Mouse (Mus musculus): ENCODE data around the gene 1700013F07Rik. TPM values are rescaled to one million over a fixed set of nuclear protein-coding genes. Genes with fewer than 3 reads are reported as not detected.

The 1700013F07Rik gene
- polyA plus RNA-seq, 1 experiment from 2014 or later = not detected

GRCm38 (mm10) chr3:108508745-108509474, 25.0 kb upstream of the 1700013F07Rik start:
- H3K9me3 ChIP-seq (replicated peaks; ENCODE audit: control insufficient read depth, low read length) = no peaks in the 10 kb centered on the region
- no peak for ATAC-seq (replicated peaks; ENCODE audit: insufficient number of reproducible peaks, low FRiP score, low TSS enrichment)
- no peaks in the 10 kb centered on the region for H3K27me3 ChIP-seq (ENCODE audit: control insufficient read depth, insufficient read depth, low read length)
- no peak overlapping the region for H3K9ac ChIP-seq (ENCODE audit: low read depth, low read length)
- 69% methylated on average over 3 of the region's 4 CpGs for WGBS (ENCODE audit: insufficient replicate concordance)
- H3K4me1 ChIP-seq (ENCODE audit: control insufficient read depth, insufficient read depth, low read length) = no peaks in the 10 kb centered on the region
- H3K36me3 ChIP-seq (ENCODE audit: control insufficient read depth, insufficient read depth, low read length) = no peaks in the 10 kb centered on the region
- no peak overlapping the region for H3K4me2 ChIP-seq
- H3K27ac ChIP-seq (ENCODE audit: low read depth, low read length) = no peak overlapping the region
- no peak overlapping the region for H3K4me3 ChIP-seq (ENCODE audit: low read depth, low read length)

- 58% methylated on average over 2 of the region's 2 CpGs for WGBS (ENCODE audit: insufficient replicate concordance)
- H3K9me3 ChIP-seq (replicated peaks; ENCODE audit: control insufficient read depth, low read length) = no peaks in the 10 kb centered on the region
- H3K27me3 ChIP-seq (ENCODE audit: control insufficient read depth, insufficient read depth, low read length) = no peaks in the 10 kb centered on the region
- no peaks in the 10 kb centered on the region for H3K36me3 ChIP-seq (ENCODE audit: control insufficient read depth, insufficient read depth, low read length)
- no peak for ATAC-seq (replicated peaks; ENCODE audit: insufficient number of reproducible peaks, low FRiP score, low TSS enrichment)
- H3K27ac ChIP-seq (ENCODE audit: low read depth, low read length) = no peak overlapping the region
- H3K4me3 ChIP-seq (ENCODE audit: low read depth, low read length) = no peak overlapping the region
- no peak overlapping the region for H3K9ac ChIP-seq (ENCODE audit: low read depth, low read length)
- H3K4me2 ChIP-seq = no peak overlapping the region
- no peaks in the 10 kb centered on the region for H3K4me1 ChIP-seq (ENCODE audit: control insufficient read depth, insufficient read depth, low read length)
Measured at GRCm38 (mm10) chr3:108510156-108510555, 23.8 kb upstream of the 1700013F07Rik start.

GRCm38 (mm10) chr3:108510716-108511483, 23.1 kb upstream of the 1700013F07Rik start:
- no peak for ATAC-seq (replicated peaks; ENCODE audit: insufficient number of reproducible peaks, low FRiP score, low TSS enrichment)
- WGBS (ENCODE audit: insufficient replicate concordance) = 44% methylated on average over 9 of the region's 9 CpGs
- H3K27ac ChIP-seq (ENCODE audit: low read depth, low read length) = no peak overlapping the region
- H3K4me3 ChIP-seq (ENCODE audit: low read depth, low read length) = no peak overlapping the region
- no peaks in the 10 kb centered on the region for H3K9me3 ChIP-seq (replicated peaks; ENCODE audit: control insufficient read depth, low read length)
- no peak overlapping the region for H3K9ac ChIP-seq (ENCODE audit: low read depth, low read length)
- H3K4me1 ChIP-seq (ENCODE audit: control insufficient read depth, insufficient read depth, low read length) = no peaks in the 10 kb centered on the region
- H3K27me3 ChIP-seq (ENCODE audit: control insufficient read depth, insufficient read depth, low read length) = no peaks in the 10 kb centered on the region
- H3K4me2 ChIP-seq = no peak overlapping the region
- H3K36me3 ChIP-seq (ENCODE audit: control insufficient read depth, insufficient read depth, low read length) = no peaks in the 10 kb centered on the region

- WGBS (ENCODE audit: insufficient replicate concordance) = 63% methylated on average over 3 of the region's 3 CpGs
- Histone ChIP-seq H3K4me1 (ENCODE audit: control insufficient read depth, insufficient read depth, low read length) (no peaks in the 10 kb centered on the region), H3K27me3 (ENCODE audit: control insufficient read depth, insufficient read depth, low read length) (no peaks in the 10 kb centered on the region), H3K36me3 (ENCODE audit: control insufficient read depth, insufficient read depth, low read length) (no peaks in the 10 kb centered on the region), H3K9ac (ENCODE audit: low read depth, low read length) (no peak overlapping the region), H3K27ac (ENCODE audit: low read depth, low read length) (no peak overlapping the region), H3K4me2 (no peak overlapping the region), H3K4me3 (ENCODE audit: low read depth, low read length) (no peak overlapping the region), H3K9me3 (replicated peaks; ENCODE audit: control insufficient read depth, low read length) (no peaks in the 10 kb centered on the region)
- ATAC-seq (replicated peaks; ENCODE audit: insufficient number of reproducible peaks, low FRiP score, low TSS enrichment) = no peak
Measured at GRCm38 (mm10) chr3:108513465-108513864, 20.5 kb upstream of the 1700013F07Rik start.

GRCm38 (mm10) chr3:108518276-108518675, 15.7 kb upstream of the 1700013F07Rik start:
- H3K4me1 ChIP-seq (ENCODE audit: control insufficient read depth, insufficient read depth, low read length) = no peaks in the 10 kb centered on the region
- H3K27ac ChIP-seq (ENCODE audit: low read depth, low read length) = no peak overlapping the region
- H3K4me2 ChIP-seq = no peak overlapping the region
- no peak overlapping the region for H3K4me3 ChIP-seq (ENCODE audit: low read depth, low read length)
- H3K36me3 ChIP-seq (ENCODE audit: control insufficient read depth, insufficient read depth, low read length) = no peaks in the 10 kb centered on the region
- H3K9ac ChIP-seq (ENCODE audit: low read depth, low read length) = no peak overlapping the region
- WGBS (ENCODE audit: insufficient replicate concordance) = 53% methylated on average over 4 of the region's 4 CpGs
- no peak for ATAC-seq (replicated peaks; ENCODE audit: insufficient number of reproducible peaks, low FRiP score, low TSS enrichment)
- no peaks in the 10 kb centered on the region for H3K27me3 ChIP-seq (ENCODE audit: control insufficient read depth, insufficient read depth, low read length)
- H3K9me3 ChIP-seq (replicated peaks; ENCODE audit: control insufficient read depth, low read length) = no peaks in the 10 kb centered on the region

GRCm38 (mm10) chr3:108523415-108523814, 10.5 kb upstream of the 1700013F07Rik start:
- Histone ChIP-seq H3K27ac (ENCODE audit: low read depth, low read length) (no peak overlapping the region), H3K9me3 (replicated peaks; ENCODE audit: control insufficient read depth, low read length) (no peaks in the 10 kb centered on the region), H3K4me3 (ENCODE audit: low read depth, low read length) (no peak overlapping the region), H3K36me3 (ENCODE audit: control insufficient read depth, insufficient read depth, low read length) (no peaks in the 10 kb centered on the region), H3K4me2 (no peak overlapping the region), H3K9ac (ENCODE audit: low read depth, low read length) (no peak overlapping the region), H3K27me3 (ENCODE audit: control insufficient read depth, insufficient read depth, low read length) (no peaks in the 10 kb centered on the region), H3K4me1 (ENCODE audit: control insufficient read depth, insufficient read depth, low read length) (no peaks in the 10 kb centered on the region)
- ATAC-seq (replicated peaks; ENCODE audit: insufficient number of reproducible peaks, low FRiP score, low TSS enrichment) = no peak
- 87% methylated on average over 4 of the region's 4 CpGs for WGBS (ENCODE audit: insufficient replicate concordance)

- Histone ChIP-seq H3K27ac (ENCODE audit: low read depth, low read length) (no peak overlapping the region), H3K4me2 (no peak overlapping the region), H3K9me3 (replicated peaks; ENCODE audit: control insufficient read depth, low read length) (no peaks in the 10 kb centered on the region), H3K4me3 (ENCODE audit: low read depth, low read length) (no peak overlapping the region), H3K36me3 (ENCODE audit: control insufficient read depth, insufficient read depth, low read length) (no peaks in the 10 kb centered on the region), H3K9ac (ENCODE audit: low read depth, low read length) (no peak overlapping the region), H3K4me1 (ENCODE audit: control insufficient read depth, insufficient read depth, low read length) (peaks cover 4% of the 10 kb centered on the region; the same call in 1 of the 2 replicates), H3K27me3 (ENCODE audit: control insufficient read depth, insufficient read depth, low read length) (no peaks in the 10 kb centered on the region)
- ATAC-seq (replicated peaks; ENCODE audit: insufficient number of reproducible peaks, low FRiP score, low TSS enrichment) = no peak
- WGBS (ENCODE audit: insufficient replicate concordance) = 90% methylated on average over 8 of the region's 8 CpGs
Measured at GRCm38 (mm10) chr3:108528489-108528888, 5.5 kb upstream of the 1700013F07Rik start.

- Histone ChIP-seq H3K36me3 (ENCODE audit: control insufficient read depth, insufficient read depth, low read length) (no peaks in the 10 kb centered on the region), H3K4me1 (ENCODE audit: control insufficient read depth, insufficient read depth, low read length) (peaks cover 12% of the 10 kb centered on the region; the same call in 1 of the 2 replicates), H3K4me3 (ENCODE audit: low read depth, low read length) (no peak overlapping the region), H3K9me3 (replicated peaks; ENCODE audit: control insufficient read depth, low read length) (no peaks in the 10 kb centered on the region), H3K9ac (ENCODE audit: low read depth, low read length) (no peak overlapping the region), H3K4me2 (no peak overlapping the region), H3K27ac (ENCODE audit: low read depth, low read length) (no peak overlapping the region), H3K27me3 (ENCODE audit: control insufficient read depth, insufficient read depth, low read length) (peaks cover 18% of the 10 kb centered on the region)
- no peak for ATAC-seq (replicated peaks; ENCODE audit: insufficient number of reproducible peaks, low FRiP score, low TSS enrichment)
- WGBS (ENCODE audit: insufficient replicate concordance) = 53% methylated on average over 9 of the region's 9 CpGs
Measured at GRCm38 (mm10) chr3:108533114-108533885, 650 bp upstream of the 1700013F07Rik start.

Data from heart, embryonic 11.5 days (tissue).